Mouse (Mus musculus): Measurements from ENCODE around the gene Pkp3.

- no peak for TF ChIP-seq CTCF (IDR thresholded peaks at IDR 0.05; ENCODE audit: low read depth)
- TF ChIP-seq EP300 (IDR thresholded peaks at IDR 0.05; ENCODE audit: low read depth), result no peak
These were observed 12.2 kb downstream of the Pkp3 start for GRCm38 (mm10) chr7:141090228-141090627.

All from liver, embryonic 14.5 days (tissue).